Mouse (Mus musculus) limb, embryonic 12.5 days (tissue): ENCODE data around the gene Gm13279. TPM values are rescaled to one million over a fixed set of nuclear protein-coding genes. Genes with fewer than 3 reads are reported as not detected.
"Not testable (repeated sequence)": the region's sequence is repeated elsewhere in the genome, so short reads cannot be mapped to it uniquely, and the experiment has no call there.

Experiments used
- ATAC-seq: fragments of 200-750 bp; cut with Nextera tagmentation; 2 replicates; pipeline ENCODE4 v1.8.0; 2017; ENCODE audit warnings: low read depth, moderate TSS enrichment; ENCODE audit not compliant: insufficient number of reproducible peaks, insufficient read depth, low FRiP score, low TSS enrichment
- H3K27ac ChIP-seq: fragments of 300-500 bp; sonication (generic); 2 replicates; pipeline ENCODE4 v1.5.1; 2016; ENCODE audit warnings: mild to moderate bottlenecking, moderate library complexity
- H3K27me3 ChIP-seq: fragments of 300-500 bp; sonication (generic); 2 replicates; pipeline ENCODE4 v1.6.1; 2016; ENCODE audit warnings: mild to moderate bottlenecking, moderate library complexity
- H3K36me3 ChIP-seq: fragments of 300-500 bp; sonication (generic); 2 replicates; pipeline ENCODE4 v1.6.1; 2016; ENCODE audit warnings: mild to moderate bottlenecking, moderate library complexity
- H3K4me1 ChIP-seq: fragments of 300-500 bp; sonication (generic); replicated peaks from 2 replicates; pipeline ENCODE4 v1.6.1; 2016
- H3K4me2 ChIP-seq: fragments of 300-500 bp; sonication (generic); 2 replicates; pipeline ENCODE4 v1.6.1; 2016; ENCODE audit warnings: mild to moderate bottlenecking, moderate library complexity
- H3K4me3 ChIP-seq: fragments of 300-500 bp; sonication (generic); replicated peaks from 2 replicates; pipeline ENCODE4 v1.5.1; 2016; ENCODE audit warnings: mild to moderate bottlenecking
- H3K9ac ChIP-seq: fragments of 300-500 bp; sonication (generic); replicated peaks from 2 replicates; pipeline ENCODE4 v1.6.1; 2016; ENCODE audit warnings: mild to moderate bottlenecking, moderate library complexity
- H3K9me3 ChIP-seq: fragments of 300-500 bp; sonication (generic); 2 replicates; pipeline ENCODE4 v1.6.1; 2016; ENCODE audit warnings: mild to moderate bottlenecking, moderate library complexity
- WGBS: fragments of 180-500 bp; shearing (Covaris S2); methylation state at CpG from one replicate; pipeline ENCODE4 v1.1.7; 2016; 5-methylcytosine and 5-hydroxymethylcytosine counted together
- polyA plus RNA-seq: library from polyadenylated mRNA; unstranded; fragments of >200 nt; fragmentation: Nextera tagmentation; extraction: Ambion mirVana; gene quantifications from 2 replicates; pipeline ENCODE4 v1.2.1, GENCODE M21; 2016

Gene Gm13279
- polyA plus RNA-seq, 1 experiment from 2014 or later, result not detected

- H3K4me2 ChIP-seq, result not testable (repeated sequence)
These were observed 2.2 kb downstream of the Gm13279 start, which contains the start of gene Gm13285 for GRCm38 (mm10) chr4:88799365-88799764. Gm13285 (plus strand) TSS chr4:88799665.

GRCm38 (mm10) chr4:88802954-88803353, 5.8 kb downstream of the Gm13279 start, which contains the start of gene Gm13287:
Gm13287 (plus strand) TSS chr4:88803254.
- no CpG with 5 or more reads among the region's 29 CpGs for WGBS
- H3K27me3 ChIP-seq, H3K36me3 ChIP-seq, H3K9me3 ChIP-seq, H3K4me1 ChIP-seq, H3K4me3 ChIP-seq, H3K27ac ChIP-seq, H3K9ac ChIP-seq, ATAC-seq: not testable (repeated sequence)
- H3K4me2 ChIP-seq, result peak within 1 kb of the TSS; percentile 19; the same call in 1 of the 2 replicates

More at GRCm38 (mm10) chr4:88799365-88799764, 2.2 kb downstream of the Gm13279 start, which contains the start of gene Gm13285:
- H3K4me1 ChIP-seq, H3K27me3 ChIP-seq, H3K4me3 ChIP-seq, H3K27ac ChIP-seq, H3K36me3 ChIP-seq, ATAC-seq, H3K9ac ChIP-seq, H3K9me3 ChIP-seq: not testable (repeated sequence)
- 11% methylated on average over 5 of the region's 7 CpGs for WGBS

GRCm38 (mm10) chr4:88805231-88805630, 8.0 kb downstream of the Gm13279 start, which contains the start of gene Gm13288:
Gm13288 (plus strand) TSS chr4:88805531.
- not testable (repeated sequence) for ATAC-seq, H3K9me3 ChIP-seq, H3K36me3 ChIP-seq, H3K4me1 ChIP-seq, H3K27me3 ChIP-seq, H3K27ac ChIP-seq, H3K9ac ChIP-seq
- H3K4me3 ChIP-seq, result 0 out of 2 replicates have a peak within 1 kb of the TSS, but pooled peaks have one; percentile 26
- no CpG with 5 or more reads among the region's 8 CpGs for WGBS
- H3K4me2 ChIP-seq, result peak within 1 kb of the TSS; percentile 36; the same call in 1 of the 2 replicates

- H3K27ac ChIP-seq, H3K36me3 ChIP-seq, H3K9me3 ChIP-seq, ATAC-seq, H3K9ac ChIP-seq, H3K4me1 ChIP-seq, H3K27me3 ChIP-seq: not testable (repeated sequence)
- Histone ChIP-seq H3K4me2 (peak overlapping the region; percentile 36; the same call in 1 of the 2 replicates), H3K4me3 (0 out of 2 replicates have a peak overlapping the region, but pooled peaks have one; percentile 26)
- 0% methylated on average over 8 of the region's 34 CpGs for WGBS
These were observed 8.6 kb downstream of the Gm13279 start for GRCm38 (mm10) chr4:88805761-88806160.

GRCm38 (mm10) chr4:88815928-88816327, 18.7 kb downstream of the Gm13279 start, which contains the start of gene Ifna7:
Ifna7 (plus strand) TSS chr4:88816228.
- Histone ChIP-seq H3K9ac (no peak within 1 kb of the TSS), H3K4me1 (no peaks in the 10 kb centered on the region), H3K4me3 (no peak within 1 kb of the TSS), H3K4me2 (no peak within 1 kb of the TSS), H3K27me3 (no peaks in the 10 kb centered on the region; the same call in 1 of the 2 replicates), H3K36me3 (no peaks in the 10 kb centered on the region), H3K9me3 (no peaks in the 10 kb centered on the region), H3K27ac (no peak within 1 kb of the TSS)
- WGBS, result 66% methylated on average over 3 of the region's 3 CpGs
- no peak for ATAC-seq

- Histone ChIP-seq H3K27me3 (no peaks in the 10 kb centered on the region; the same call in 1 of the 2 replicates), H3K9ac (no peak within 1 kb of the TSS), H3K9me3 (no peaks in the 10 kb centered on the region), H3K4me2 (no peak within 1 kb of the TSS), H3K4me3 (no peak within 1 kb of the TSS), H3K36me3 (no peaks in the 10 kb centered on the region), H3K4me1 (no peaks in the 10 kb centered on the region), H3K27ac (no peak within 1 kb of the TSS)
- 83% methylated on average over 1 of the region's 1 CpGs for WGBS
- ATAC-seq, result no peak
These were observed 22.5 kb downstream of the Gm13279 start, which contains the start of gene Ifna11 for GRCm38 (mm10) chr4:88819659-88820058. Ifna11 (plus strand) TSS chr4:88819959.

GRCm38 (mm10) chr4:88822995-88823394, 25.8 kb downstream of the Gm13279 start:
- Histone ChIP-seq H3K27me3 (no peaks in the 10 kb centered on the region), H3K9ac (no peak overlapping the region), H3K4me2 (no peak overlapping the region), H3K4me3 (no peak overlapping the region), H3K36me3 (no peaks in the 10 kb centered on the region), H3K27ac (no peak overlapping the region), H3K4me1 (no peaks in the 10 kb centered on the region), H3K9me3 (no peaks in the 10 kb centered on the region)
- 26% methylated on average over 4 of the region's 4 CpGs for WGBS
- ATAC-seq, result no peak

GRCm38 (mm10) chr4:88827116-88827515, 29.9 kb downstream of the Gm13279 start, which contains the start of gene Ifna6:
Ifna6 (plus strand) TSS chr4:88827416.
- H3K9me3 ChIP-seq, H3K27ac ChIP-seq, H3K9ac ChIP-seq, ATAC-seq, H3K4me1 ChIP-seq, H3K4me3 ChIP-seq, H3K36me3 ChIP-seq, H3K27me3 ChIP-seq, H3K4me2 ChIP-seq: not testable (repeated sequence)

GRCm38 (mm10) chr4:88830523-88830922, 33.3 kb downstream of the Gm13279 start:
- no peak for ATAC-seq
- Histone ChIP-seq H3K36me3 (no peaks in the 10 kb centered on the region), H3K4me2 (no peak overlapping the region), H3K27ac (no peak overlapping the region), H3K4me3 (no peak overlapping the region), H3K4me1 (no peaks in the 10 kb centered on the region), H3K27me3 (no peaks in the 10 kb centered on the region), H3K9me3 (no peaks in the 10 kb centered on the region), H3K9ac (no peak overlapping the region)
- 34% methylated on average over 4 of the region's 4 CpGs for WGBS

GRCm38 (mm10) chr4:88835225-88835624, 38.0 kb downstream of the Gm13279 start, which contains the start of gene Ifna5:
Ifna5 (plus strand) TSS chr4:88835525.
- H3K4me1 ChIP-seq, H3K9me3 ChIP-seq, ATAC-seq, H3K9ac ChIP-seq, H3K4me2 ChIP-seq, H3K27me3 ChIP-seq, H3K27ac ChIP-seq, H3K36me3 ChIP-seq, H3K4me3 ChIP-seq: not testable (repeated sequence)
- 80% methylated on average over 1 of the region's 1 CpGs for WGBS

- Histone ChIP-seq H3K27me3 (no peaks in the 10 kb centered on the region), H3K36me3 (no peaks in the 10 kb centered on the region), H3K4me2 (no peak overlapping the region), H3K27ac (no peak overlapping the region), H3K9ac (no peak overlapping the region), H3K9me3 (no peaks in the 10 kb centered on the region), H3K4me3 (no peak overlapping the region), H3K4me1 (no peaks in the 10 kb centered on the region)
- no peak for ATAC-seq
- WGBS, result 48% methylated on average over 3 of the region's 3 CpGs
These were observed 41.6 kb downstream of the Gm13279 start for GRCm38 (mm10) chr4:88838828-88839227.

GRCm38 (mm10) chr4:88840058-88840457, 42.9 kb downstream of the Gm13279 start:
- no peaks in the 10 kb centered on the region for H3K4me1 ChIP-seq
- H3K9me3 ChIP-seq, result no peaks in the 10 kb centered on the region
- no peak overlapping the region for H3K9ac ChIP-seq
- H3K4me3 ChIP-seq, result no peak overlapping the region
- H3K27me3 ChIP-seq, result no peaks in the 10 kb centered on the region
- WGBS, result 84% methylated on average over 3 of the region's 3 CpGs
- no peaks in the 10 kb centered on the region for H3K36me3 ChIP-seq
- ATAC-seq, result no peak
- H3K27ac ChIP-seq, result no peak overlapping the region
- no peak overlapping the region for H3K4me2 ChIP-seq
